Mouse (Mus musculus) stomach, embryonic 16.5 days (tissue): ENCODE data around the gene Dnajc27. TPM values are rescaled to one million over a fixed set of nuclear protein-coding genes. Genes with fewer than 3 reads are reported as not detected.

Experiments
- ATAC-seq: fragments of 200-750 bp; cut with Nextera tagmentation; 2 replicates; pipeline ENCODE4 v1.8.0; 2017; ENCODE audit warnings: moderate number of reproducible peaks, moderate TSS enrichment; ENCODE audit not compliant: insufficient read depth, low FRiP score
- H3K27ac ChIP-seq: fragments of 300-500 bp; sonication (generic); 2 replicates; pipeline ENCODE4 v1.5.1; 2014; ENCODE audit warnings: low read length
- H3K27me3 ChIP-seq: fragments of 300-500 bp; sonication (generic); 2 replicates; pipeline ENCODE4 v1.6.1; 2014; ENCODE audit warnings: low read length, control low read depth, mixed read lengths; ENCODE audit not compliant: control insufficient read depth, insufficient read depth
- H3K36me3 ChIP-seq: fragments of 300-500 bp; sonication (generic); 2 replicates; pipeline ENCODE4 v1.6.1; 2014; ENCODE audit warnings: low read length; ENCODE audit not compliant: control insufficient read depth, insufficient read depth
- H3K4me1 ChIP-seq: fragments of 300-500 bp; sonication (generic); 2 replicates; pipeline ENCODE4 v1.6.1; 2014; ENCODE audit warnings: low read length, control low read depth, mixed read lengths; ENCODE audit not compliant: control insufficient read depth, insufficient read depth
- H3K4me2 ChIP-seq: fragments of 300-500 bp; sonication (generic); 2 replicates; pipeline ENCODE4 v1.6.1; 2014; ENCODE audit warnings: low read depth, low read length, mixed read lengths
- H3K4me3 ChIP-seq: fragments of 300-500 bp; sonication (generic); replicated peaks from 2 replicates; pipeline ENCODE4 v1.5.1; 2014; ENCODE audit warnings: mild to moderate bottlenecking, low read length
- H3K9ac ChIP-seq: fragments of 300-500 bp; sonication (generic); 2 replicates; pipeline ENCODE4 v1.6.1; 2014; ENCODE audit warnings: low read length
- H3K9me3 ChIP-seq: fragments of 300-500 bp; sonication (generic); replicated peaks from 2 replicates; pipeline ENCODE4 v1.6.1; 2016; ENCODE audit warnings: low read length, control low read depth; ENCODE audit not compliant: control insufficient read depth
- WGBS: fragments of 180-500 bp; shearing (Covaris S2); extraction: QIAGEN DNeasy Blood & Tissue Kit; methylation state at CpG from one replicate; pipeline ENCODE4 v1.1.7; 2014; 5-methylcytosine and 5-hydroxymethylcytosine counted together
- polyA plus RNA-seq: library from polyadenylated mRNA; unstranded; fragments of >200 nt; fragmentation: Nextera tagmentation; extraction: Ambion mirVana; gene quantifications from 2 replicates; pipeline ENCODE4 v1.2.1, GENCODE M21; 2015

Dnajc27 gene
- polyA plus RNA-seq, 1 experiment from 2014 or later: 5.7 TPM

DNA sequence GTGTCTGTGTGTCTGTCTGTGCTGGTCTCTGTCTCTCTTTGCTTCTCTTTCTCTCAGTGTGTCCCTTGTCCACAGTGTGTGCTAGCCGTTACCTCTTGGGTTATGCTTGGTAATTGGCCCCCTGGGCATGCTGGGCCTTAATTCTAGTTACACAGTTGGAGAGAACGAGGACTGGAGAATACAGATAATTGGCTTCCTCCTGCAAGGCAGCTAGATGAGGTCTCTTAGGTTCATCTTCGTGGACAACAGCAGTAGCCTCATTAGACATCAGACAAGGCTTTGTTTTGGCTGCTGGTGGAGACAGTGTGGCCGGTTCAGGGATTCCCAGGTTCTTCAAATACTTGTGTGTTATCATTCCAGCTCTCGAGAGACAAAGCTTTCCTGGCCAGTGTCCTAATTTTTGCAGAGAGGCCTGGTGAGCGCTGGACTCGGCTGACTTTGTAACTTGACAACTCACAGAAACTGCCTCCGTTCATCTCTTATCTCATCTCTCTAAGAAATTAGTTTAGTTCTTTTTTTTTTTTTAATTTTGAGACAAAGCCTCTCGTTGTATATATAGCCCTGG lies 31.4 kb upstream of the Dnajc27 start:
- Histone ChIP-seq H3K27ac (no peak overlapping the region), H3K4me1 (no peaks in the 10 kb centered on the region), H3K9me3 (no peaks in the 10 kb centered on the region), H3K4me3 (no peak overlapping the region), H3K9ac (no peak overlapping the region), H3K4me2 (no peak overlapping the region), H3K27me3 (no peaks in the 10 kb centered on the region), H3K36me3 (no peaks in the 10 kb centered on the region)
- WGBS: 56% methylated on average over 9 of the region's 9 CpGs
- no peak for ATAC-seq

DNA sequence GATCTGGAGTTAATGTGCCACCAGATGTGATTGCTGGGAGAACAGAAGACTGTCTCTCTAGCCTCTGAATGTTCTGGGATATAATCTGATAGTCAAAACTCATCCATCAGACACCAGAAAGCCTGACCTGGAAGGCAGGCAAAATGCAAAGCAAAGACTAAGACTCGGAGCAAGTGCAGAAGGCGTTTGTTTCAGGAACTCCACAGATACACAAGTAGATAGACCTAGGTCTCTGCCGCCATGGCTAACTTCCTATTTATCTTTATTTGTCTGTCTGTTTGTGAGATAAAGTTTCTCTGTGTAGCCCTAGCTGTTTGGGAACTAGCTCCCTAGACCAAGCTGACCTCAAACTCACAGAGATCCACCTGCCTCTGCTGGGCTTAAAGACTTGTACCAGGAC lies 28.7 kb upstream of the Dnajc27 start:
- no peak overlapping the region for H3K27ac ChIP-seq
- H3K4me1 ChIP-seq: no peaks in the 10 kb centered on the region
- H3K9me3 ChIP-seq: no peaks in the 10 kb centered on the region
- H3K27me3 ChIP-seq: no peaks in the 10 kb centered on the region
- no peak overlapping the region for H3K4me2 ChIP-seq
- no peak overlapping the region for H3K9ac ChIP-seq
- ATAC-seq: no peak
- no peaks in the 10 kb centered on the region for H3K36me3 ChIP-seq
- WGBS: 68% methylated on average over 3 of the region's 3 CpGs
- no peak overlapping the region for H3K4me3 ChIP-seq

DNA sequence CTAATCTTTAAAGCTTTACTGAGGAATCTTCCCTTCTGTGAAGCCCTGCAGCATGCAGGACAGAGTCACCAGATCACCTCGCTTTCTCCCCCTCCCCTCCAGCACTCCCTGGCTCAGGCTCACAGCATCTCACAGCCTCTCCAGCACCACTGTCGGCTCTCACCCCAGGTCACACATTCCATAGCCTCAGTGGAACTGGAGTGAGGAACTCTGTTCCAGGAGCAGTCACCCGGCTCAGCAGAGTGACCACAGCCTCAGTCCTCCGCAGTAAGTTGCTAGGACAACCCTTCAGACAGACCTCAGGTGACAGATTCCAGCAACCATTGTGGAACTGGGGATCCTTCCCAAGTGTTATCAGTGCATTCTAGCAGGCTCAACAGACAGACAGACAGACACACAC lies 27.5 kb upstream of the Dnajc27 start:
- no peak for ATAC-seq
- H3K27ac ChIP-seq: no peak overlapping the region
- H3K4me2 ChIP-seq: no peak overlapping the region
- no peaks in the 10 kb centered on the region for H3K4me1 ChIP-seq
- H3K4me3 ChIP-seq: no peak overlapping the region
- H3K9ac ChIP-seq: no peak overlapping the region
- no peaks in the 10 kb centered on the region for H3K36me3 ChIP-seq
- H3K27me3 ChIP-seq: no peaks in the 10 kb centered on the region
- H3K9me3 ChIP-seq: no peaks in the 10 kb centered on the region
- 30% methylated on average over 4 of the region's 4 CpGs for WGBS

DNA sequence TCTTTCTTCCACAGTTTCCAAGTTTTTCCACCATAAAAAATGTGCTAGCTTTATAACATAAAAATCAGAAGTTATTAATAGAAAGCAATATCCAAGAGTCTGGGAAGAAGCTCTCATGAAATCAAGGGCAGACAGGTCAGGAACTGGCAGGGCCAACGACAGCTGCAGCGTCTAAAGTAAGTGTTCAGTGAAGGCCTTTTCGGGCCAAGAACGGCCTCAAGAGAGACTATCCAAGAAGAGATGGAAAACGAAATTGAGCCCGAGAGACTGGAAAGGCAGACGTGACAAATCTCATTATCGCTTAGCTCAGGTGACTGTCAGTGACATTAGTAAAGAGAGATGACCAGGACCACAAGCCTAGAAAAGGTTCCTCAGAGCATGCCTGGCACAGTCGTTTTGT lies 24.1 kb upstream of the Dnajc27 start:
- Histone ChIP-seq H3K4me2 (no peak overlapping the region), H3K9ac (no peak overlapping the region), H3K4me3 (no peak overlapping the region), H3K36me3 (no peaks in the 10 kb centered on the region), H3K27me3 (no peaks in the 10 kb centered on the region), H3K4me1 (no peaks in the 10 kb centered on the region), H3K9me3 (no peaks in the 10 kb centered on the region), H3K27ac (no peak overlapping the region)
- 62% methylated on average over 9 of the region's 9 CpGs for WGBS
- ATAC-seq: no peak

DNA sequence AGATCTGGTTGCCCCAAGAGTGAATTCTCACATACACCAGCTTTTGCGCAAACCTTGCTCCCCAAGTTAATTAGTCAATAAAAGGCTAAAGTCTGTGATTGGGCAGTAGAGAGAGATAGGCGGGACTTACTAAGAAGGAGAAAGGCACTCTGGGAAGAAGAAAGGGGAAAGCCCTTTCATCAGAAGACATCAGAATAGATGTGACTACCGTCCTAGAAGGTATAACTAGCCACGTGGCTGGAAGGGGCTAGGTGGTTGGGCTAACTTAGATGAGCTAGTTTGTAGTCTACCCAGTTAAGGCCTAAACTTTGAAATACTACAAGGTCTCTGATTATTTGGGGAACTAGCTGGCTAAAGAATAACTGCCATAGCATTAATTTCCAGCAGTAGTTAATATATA lies 22.7 kb upstream of the Dnajc27 start:
- Histone ChIP-seq H3K27ac (no peak overlapping the region), H3K9me3 (no peaks in the 10 kb centered on the region), H3K9ac (no peak overlapping the region), H3K27me3 (no peaks in the 10 kb centered on the region), H3K4me1 (no peaks in the 10 kb centered on the region), H3K4me3 (no peak overlapping the region), H3K4me2 (no peak overlapping the region), H3K36me3 (no peaks in the 10 kb centered on the region)
- no peak for ATAC-seq
- 86% methylated on average over 4 of the region's 4 CpGs for WGBS

DNA sequence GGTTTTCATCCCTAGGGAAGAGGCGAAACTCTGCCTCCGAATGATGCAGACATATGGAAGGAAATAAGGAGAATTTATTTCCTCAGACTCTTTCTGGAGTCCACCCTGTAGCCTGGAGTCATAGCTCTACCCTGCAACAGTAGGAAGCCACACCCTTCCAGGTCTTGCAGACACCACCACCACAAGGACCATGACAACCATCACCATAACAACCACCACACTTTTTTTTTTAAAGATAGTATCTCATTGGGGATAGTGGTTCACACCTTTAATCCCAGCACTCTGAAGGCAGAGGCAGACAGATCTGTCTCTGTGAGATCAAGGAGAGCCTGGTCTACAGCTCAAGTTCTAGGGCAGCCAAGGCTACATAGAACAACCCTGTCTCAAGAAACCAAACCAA lies 16.9 kb upstream of the Dnajc27 start:
- ATAC-seq: no peak
- 90% methylated on average over 2 of the region's 2 CpGs for WGBS
- Histone ChIP-seq H3K9me3 (no peaks in the 10 kb centered on the region), H3K4me1 (no peaks in the 10 kb centered on the region), H3K27ac (no peak overlapping the region), H3K36me3 (no peaks in the 10 kb centered on the region), H3K9ac (no peak overlapping the region), H3K4me2 (no peak overlapping the region), H3K27me3 (no peaks in the 10 kb centered on the region), H3K4me3 (no peak overlapping the region)

DNA sequence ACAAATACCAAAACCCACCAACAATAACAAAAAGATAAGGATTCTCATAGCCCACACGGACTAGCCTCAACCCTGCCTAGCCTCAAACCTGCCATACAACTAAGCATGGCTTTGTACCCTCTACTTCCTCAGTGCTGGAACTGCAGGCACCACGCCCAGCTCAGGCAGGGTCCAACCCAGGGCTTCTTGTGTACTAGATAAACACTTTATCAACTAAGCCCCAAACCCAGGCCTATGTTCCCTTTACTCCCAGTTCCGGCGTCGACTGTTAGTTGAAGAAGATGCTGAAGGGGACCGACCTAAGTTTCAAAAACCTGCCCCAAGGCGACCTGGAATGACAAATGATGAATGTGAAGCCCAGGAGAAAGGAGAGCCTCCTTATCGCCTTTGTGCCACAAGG lies 16.4 kb upstream of the Dnajc27 start:
- Histone ChIP-seq H3K4me1 (no peaks in the 10 kb centered on the region), H3K27me3 (no peaks in the 10 kb centered on the region), H3K9me3 (no peaks in the 10 kb centered on the region), H3K36me3 (no peaks in the 10 kb centered on the region), H3K27ac (no peak overlapping the region), H3K9ac (no peak overlapping the region), H3K4me2 (no peak overlapping the region), H3K4me3 (no peak overlapping the region)
- WGBS: 51% methylated on average over 8 of the region's 8 CpGs
- ATAC-seq: no peak

DNA sequence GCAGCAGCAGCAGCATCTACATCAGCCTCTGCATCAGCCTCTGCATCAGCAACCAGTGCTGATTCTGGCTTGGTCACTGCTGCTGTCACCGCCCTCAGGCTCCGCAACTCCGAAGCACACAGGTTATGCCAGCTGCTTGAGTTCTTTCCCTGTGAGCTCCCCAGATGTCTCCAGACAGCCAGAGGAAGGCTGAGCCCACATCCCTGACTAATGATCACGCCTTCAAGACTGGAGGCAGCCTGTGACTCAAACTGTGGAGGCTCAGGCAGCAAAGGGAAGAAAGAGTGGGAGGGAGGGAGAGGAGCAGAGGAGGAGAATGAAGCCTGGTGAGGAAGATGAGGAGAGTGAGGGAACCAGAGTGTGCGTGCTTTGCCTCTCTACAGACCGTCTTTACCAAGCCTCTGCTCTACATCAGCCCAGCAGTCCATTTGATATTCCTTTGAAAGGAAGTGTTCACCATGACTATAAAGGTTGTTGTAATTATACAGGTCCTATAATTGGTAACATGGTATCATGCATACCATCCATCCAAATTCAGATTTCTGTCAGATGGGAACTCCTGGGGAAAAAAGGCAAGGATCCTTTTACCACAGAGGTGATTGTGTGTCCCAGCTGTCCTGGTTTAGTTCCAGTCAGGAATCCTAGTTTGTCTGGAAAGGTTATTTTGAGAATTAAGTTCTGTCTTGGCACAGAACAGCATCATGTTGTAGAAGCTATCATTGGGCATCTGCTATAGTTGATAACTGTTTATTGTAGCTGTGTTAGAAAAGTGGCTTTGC lies 15.5 kb upstream of the Dnajc27 start:
- no peaks in the 10 kb centered on the region for H3K4me1 ChIP-seq
- H3K27ac ChIP-seq: no peak overlapping the region
- H3K9me3 ChIP-seq: no peaks in the 10 kb centered on the region
- no peak for ATAC-seq
- no peak overlapping the region for H3K4me2 ChIP-seq
- no peak overlapping the region for H3K4me3 ChIP-seq
- no peak overlapping the region for H3K9ac ChIP-seq
- 65% methylated on average over 6 of the region's 6 CpGs for WGBS
- H3K27me3 ChIP-seq: no peaks in the 10 kb centered on the region
- no peaks in the 10 kb centered on the region for H3K36me3 ChIP-seq

DNA sequence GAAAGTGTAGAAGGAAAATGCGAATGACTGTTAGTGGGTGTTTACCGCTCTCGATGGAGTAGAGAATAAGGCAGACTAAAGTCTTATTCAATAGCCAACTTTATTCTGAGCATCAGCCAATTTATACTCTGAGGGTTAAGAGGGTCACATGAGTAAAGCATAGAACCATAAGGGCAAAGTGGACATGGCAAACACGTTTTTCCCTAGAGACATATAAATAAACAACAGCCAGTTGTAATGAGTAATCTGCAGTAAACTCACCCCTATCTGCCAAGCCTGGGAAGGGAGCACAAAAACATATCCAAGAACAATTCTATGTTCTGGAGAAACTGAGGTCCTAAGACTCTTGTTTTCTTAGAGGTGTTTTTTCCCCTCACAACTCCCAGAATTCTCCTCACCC lies 13.8 kb upstream of the Dnajc27 start:
- whole genome bisulfite sequencing: 74% methylated on average over 4 of the region's 4 CpGs
- ATAC-seq: no peak
- H3K4me3 ChIP-seq: no peak overlapping the region

More for the DNA sequence above, 13.8 kb upstream of the Dnajc27 start:
- H3K4me1 ChIP-seq: no peaks in the 10 kb centered on the region
- H3K36me3 ChIP-seq: no peaks in the 10 kb centered on the region
- no peak overlapping the region for H3K4me2 ChIP-seq
- H3K9ac ChIP-seq: no peak overlapping the region
- H3K9me3 ChIP-seq: no peaks in the 10 kb centered on the region
- no peaks in the 10 kb centered on the region for H3K27me3 ChIP-seq
- H3K27ac ChIP-seq: no peak overlapping the region
